Mouse (Mus musculus) megakaryocyte, adult 5-6 weeks (primary cell): ENCODE data around the gene Bik. TPM values are rescaled to one million over a fixed set of nuclear protein-coding genes. Genes with fewer than 3 reads are reported as not detected.
A peak's percentile ranks its signal among the peaks of the same experiment; 100 is the strongest.
"Not testable (repeated sequence)": the region's sequence is repeated elsewhere in the genome, so short reads cannot be mapped to it uniquely, and the experiment has no call there.

ENCODE experiments used
- ATAC-seq: 2 replicates; pipeline ENCODE4 v1.8.0; 2016; ENCODE audit warnings: mild to moderate bottlenecking, inconsistent platforms; ENCODE audit not compliant: poor library complexity, severe bottlenecking
- total RNA-seq, 2 experiments: library from RNA; stranded (forward) in 1 of 2; stranded (reverse) in 1 of 2; fragments of 153-499, 151-499 nt in 1 of 2; fragments of 221-1000, 200-1000 nt in 1 of 2; gene quantifications; 2 replicates each; pipeline versions ENCODE4 v1.2.3 to v1.2.4; 2015 to 2017

The Bik gene
- 0.41 TPM in 1 of 2 replicates, not detected in the other for total RNA-seq (2015)
- total RNA-seq (2017) = 0.40 TPM in 1 of 2 replicates, not detected in the other

DNA sequence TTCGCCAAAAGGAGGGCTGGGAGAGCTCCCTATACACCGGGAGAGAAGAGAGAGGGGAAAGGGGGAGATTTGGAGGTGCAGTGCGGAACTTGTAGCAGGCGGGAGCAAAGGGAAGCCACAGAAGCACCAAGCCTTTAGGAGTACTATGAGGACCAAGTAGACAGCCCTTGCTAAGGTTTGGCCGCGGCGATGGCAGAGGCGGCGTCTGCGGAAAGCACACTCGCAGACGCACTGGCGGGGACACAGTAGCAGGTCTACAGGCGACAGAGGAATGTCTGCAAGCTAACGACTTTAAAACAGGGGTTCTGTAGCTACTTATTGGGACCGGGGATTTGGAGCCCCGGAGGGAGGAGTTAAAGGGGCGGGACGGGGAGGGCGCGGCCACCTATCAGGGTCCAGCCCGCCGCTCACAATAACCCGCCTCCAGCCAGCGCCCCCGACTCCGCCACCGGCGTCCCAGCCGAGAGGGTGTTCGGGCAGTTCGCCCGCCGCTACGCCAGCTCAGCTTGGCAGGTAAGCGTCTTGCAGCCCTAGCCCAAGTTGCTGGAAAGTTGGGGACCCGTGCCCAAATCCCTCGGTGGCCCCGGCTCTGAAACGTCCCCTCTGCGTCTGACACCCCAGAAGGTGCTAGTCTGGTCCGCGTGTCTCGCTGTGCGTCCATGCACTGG is at the start of gene Bik:
TSS of gene Bik (plus strand) at position 439 of the 668 bp plus-strand sequence.
- ATAC-seq = peak; percentile 55

DNA sequence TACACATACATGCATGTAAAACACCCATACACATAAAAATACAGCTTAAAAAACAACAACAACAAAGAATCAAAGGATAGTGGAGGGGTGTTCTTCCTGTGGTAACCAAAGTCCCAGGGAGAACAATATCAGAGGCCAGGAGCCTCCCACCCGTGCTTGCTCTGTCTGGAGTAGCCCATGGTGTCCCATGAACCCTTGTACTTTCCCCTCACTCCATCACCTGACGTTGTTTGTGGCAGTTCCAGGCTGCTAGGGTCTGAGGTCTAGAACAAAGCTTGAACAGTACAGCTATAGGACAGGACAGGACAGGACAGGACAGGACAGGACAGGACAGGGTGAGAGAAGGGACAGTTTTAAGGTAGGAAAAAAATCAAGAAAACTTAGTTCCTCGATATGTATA is 48.6 kb upstream of the Bik start:
- no peak for ATAC-seq

DNA sequence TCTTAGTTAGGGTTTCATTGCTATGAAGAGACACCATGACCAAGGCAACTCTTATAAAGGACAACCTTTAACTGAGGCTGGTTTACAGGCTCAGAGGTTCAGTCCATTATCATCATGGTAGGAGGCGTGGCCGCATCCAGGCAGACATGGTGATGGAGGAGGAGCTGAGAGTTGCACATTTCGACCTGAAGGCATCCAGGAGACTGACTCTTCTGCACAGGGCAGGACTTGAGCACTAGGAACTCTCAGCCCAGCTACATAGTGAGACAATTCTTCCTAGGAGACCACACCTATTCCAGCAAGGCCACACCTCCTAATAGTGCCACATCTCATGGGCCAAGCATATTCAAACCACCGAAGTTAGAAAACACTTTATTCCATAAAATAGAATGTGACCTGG is 46.8 kb upstream of the Bik start:
- ATAC-seq = no peak

DNA sequence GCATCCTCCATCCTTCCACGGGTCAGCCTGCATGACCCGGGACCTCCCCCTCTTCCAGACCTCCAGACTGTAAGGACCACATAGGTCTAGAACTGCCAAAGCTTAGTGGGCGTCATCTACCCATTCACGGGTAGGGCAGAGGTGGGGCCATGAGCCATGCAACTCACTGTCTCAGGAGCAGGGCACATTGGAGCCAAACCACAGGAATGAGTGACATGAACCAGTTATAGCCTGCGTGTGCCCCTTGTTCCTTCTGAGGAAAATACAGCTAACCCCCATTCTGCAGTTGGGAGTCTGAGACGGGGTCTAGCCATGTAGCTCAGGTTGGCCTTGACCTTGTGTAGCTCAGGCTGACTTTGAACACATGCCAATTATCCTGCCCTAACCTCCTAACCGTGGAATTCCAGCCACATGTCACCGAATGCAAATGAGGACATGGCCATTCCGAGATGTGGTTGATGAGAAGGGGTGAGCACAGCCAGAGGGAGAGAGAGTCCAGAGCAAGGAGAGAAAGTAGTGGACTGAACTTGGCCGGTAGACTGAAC is 45.4 kb upstream of the Bik start:
- no peak for ATAC-seq

DNA sequence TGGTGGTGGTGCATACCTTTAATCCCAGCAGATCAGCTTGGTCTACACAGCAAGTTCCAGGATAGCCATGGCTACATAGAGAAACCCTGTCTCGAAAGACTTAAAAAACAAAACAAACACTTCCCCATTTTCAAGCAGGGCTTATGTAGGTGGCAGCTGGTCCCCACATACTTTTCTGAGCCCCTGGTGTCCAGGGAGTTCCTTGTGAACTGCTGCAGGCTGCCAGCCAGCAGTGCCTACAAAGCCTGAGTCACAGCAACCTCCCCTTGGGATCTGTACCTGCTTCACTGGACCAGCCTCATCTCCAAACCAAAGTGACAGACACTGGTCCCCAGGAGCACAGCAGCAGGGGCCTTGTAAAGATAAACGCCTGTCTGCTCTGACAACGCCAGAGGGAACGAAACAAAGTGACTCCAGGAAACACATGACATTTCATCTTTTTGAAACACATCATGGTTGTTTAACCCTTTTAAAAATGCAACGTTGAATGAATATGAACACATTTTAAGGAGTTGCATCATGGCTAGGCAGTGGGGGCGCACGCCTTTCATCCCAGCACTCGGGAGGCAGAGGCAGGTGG is 43.9 kb upstream of the Bik start:
- peak; percentile 28 for ATAC-seq

DNA sequence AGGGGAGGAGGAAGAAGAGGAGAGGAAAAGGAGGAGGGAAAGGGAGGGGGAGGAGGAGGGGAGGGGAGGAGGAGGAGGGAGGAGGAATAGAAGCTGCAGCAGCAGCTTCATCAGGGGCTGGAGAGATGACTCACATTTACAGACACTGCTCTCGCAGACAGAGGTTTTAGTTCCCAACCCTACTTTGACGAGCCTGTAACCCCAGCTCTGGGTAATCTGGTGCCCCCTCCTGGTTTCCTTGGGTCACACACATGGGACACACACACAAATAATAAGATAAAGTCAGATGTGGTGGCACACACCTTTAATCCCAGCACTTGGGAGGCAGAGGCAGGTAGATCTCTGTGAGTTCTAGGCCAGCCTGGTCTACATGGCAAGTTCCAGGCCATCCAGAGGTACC is 43.2 kb upstream of the Bik start:
- ATAC-seq = peak; percentile 92

DNA sequence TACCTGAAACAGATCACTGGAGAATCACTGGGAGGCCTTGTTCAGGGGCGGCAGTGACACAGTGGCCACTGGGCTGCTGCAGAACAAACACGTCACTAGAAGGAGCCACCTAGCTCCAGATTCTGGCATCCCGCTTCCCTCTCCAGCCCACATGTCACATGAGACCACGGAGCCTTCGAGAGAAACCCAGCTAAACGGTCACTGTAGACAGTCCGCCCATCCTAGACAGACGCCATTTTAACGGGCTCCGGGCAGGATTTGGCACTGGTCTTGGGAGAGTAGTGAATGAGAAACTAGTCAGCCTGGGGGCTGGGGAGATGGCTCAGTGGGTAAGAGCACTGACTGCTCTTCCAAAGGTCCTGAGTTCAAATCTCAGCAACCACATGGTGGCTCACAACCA is 42.4 kb upstream of the Bik start:
- no peak for ATAC-seq

DNA sequence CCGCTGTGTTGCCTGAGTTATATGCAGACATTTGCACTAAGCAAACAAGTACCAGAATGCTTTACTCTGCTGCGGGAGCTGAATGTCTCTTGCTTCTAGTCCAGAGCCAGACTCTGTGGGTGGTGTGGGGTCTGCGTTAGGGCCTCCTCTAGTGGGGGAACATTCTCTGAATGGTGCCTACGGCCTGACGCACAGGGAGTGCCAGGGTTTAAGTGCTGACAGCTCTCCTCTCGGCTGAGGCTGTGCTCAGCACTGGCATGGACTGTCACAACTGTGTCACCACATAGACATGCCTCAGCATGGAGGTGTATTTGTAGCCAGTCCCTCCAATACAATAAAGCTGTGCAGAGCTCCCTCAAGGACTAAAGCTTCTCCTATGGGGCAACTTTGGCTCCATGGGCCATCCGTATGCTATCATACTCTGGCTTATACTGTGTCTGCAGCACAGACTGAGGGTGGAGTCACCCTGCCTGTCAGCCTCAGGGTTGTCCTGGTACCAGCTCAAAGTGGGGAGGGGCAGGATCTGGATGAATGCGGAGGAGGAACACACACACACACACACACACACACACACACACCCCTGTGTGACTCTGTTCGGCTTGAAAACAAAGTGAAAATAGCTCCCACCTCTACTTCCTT is 39.1 kb upstream of the Bik start:
- no peak for ATAC-seq

DNA sequence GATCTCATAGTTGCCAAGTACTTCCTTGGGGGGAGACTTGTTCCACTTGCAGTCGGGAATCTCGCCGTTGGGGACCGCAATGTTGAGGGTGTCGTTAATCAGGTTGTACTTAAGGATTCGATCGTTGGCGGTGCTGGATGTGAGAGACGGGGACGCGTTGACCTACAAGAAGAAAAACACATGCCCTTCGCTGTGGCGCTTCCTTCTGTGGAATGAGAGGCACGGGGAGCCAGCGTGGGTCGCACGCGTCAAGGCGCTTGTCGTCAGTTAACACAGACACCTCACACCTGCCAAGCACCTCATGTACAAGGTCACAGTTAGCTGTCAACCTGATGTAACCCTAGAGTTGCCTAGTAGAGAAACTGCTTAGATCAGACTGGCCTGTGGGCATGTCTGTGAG is 37.2 kb upstream of the Bik start:
- no peak for ATAC-seq

DNA sequence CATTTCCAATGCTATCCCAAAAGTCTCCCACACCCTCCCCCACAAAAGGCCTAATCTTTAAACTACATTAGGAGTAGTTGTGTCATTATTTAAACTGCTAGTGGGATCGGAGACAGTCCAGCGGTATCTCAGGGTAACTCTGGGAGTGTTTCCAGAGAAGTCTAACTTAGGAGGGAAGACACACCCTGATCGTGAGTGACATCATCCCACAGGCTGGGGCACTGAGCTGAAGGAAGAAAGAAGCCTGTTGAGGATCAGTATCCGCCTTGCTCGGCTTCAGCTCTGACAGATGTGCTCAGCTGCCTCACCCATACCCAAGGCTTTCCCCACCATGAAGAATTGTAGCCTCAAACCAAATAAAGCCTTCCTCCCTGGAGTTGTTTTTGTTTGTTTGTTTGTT is 34.8 kb upstream of the Bik start:
- no peak for ATAC-seq

DNA sequence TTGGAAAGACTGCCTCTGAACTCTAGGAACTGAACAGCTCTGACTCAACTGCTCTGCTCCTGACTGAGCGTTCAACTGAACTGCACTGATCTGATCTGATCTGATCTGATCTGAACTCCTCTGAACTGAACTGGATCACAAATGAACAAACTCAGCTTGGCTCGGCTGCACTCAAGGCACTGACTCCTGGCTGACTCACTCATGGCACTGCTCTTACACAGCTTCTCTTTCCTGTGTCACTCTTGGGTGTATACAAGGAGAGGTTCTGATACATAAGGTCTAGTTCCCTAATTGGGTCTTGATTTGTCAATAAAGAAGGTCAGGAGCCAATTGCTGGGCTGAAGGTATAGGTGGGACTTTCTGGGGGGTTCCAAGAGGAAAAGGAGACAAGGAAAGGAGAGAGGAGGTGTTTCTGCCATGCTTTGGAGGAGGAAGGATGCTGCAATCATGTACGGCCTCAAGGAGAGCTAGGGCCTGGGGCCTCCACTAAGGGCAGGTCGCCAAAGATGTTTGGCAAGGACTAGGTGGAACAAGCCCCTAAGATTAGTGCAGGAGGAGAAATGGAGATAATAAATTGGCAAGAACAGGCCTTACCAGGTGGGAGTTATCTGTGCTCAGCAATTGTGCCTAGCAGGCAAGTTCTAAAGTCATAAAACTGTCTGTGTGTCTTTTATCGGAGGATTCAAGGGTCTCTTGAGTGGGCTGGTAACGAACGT is 32.6 kb upstream of the Bik start:
- ATAC-seq = no peak

DNA sequence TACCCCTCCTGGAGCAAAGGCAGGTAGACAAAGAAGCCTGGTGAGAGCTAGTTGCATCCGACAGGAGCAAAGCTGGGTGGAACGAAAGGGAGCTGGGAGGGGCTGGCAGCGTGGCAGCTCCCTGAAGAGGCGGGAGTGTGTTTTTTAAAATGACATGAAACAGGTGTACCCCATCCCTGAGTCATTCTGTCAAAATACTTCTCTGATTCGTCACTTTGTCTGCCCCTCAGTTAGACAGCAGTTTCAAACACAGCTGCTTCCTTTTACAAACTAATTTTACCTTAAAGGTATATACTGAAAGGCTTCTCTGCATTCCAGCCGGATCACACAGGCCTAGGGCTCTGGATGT is 32.1 kb upstream of the Bik start:
- ATAC-seq = no peak

DNA sequence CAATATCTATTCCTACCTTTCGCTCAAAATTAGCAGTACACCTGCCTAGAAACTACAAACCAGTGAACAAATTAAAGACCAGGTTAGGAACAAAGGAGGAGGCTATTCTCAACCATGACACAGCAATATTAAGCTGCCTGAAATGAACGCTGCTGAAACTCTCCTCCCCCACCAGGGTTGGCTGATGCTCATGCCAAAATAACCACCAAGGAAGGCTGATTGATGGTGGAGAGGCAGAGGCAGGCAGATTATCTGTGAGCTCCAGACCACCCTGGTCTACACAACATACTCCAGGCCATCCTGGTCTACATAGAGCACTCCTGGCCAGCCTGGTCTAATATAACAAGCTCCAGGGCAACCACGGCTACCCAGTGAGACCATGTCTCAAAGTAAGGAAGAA is 31.5 kb upstream of the Bik start:
- no peak for ATAC-seq

DNA sequence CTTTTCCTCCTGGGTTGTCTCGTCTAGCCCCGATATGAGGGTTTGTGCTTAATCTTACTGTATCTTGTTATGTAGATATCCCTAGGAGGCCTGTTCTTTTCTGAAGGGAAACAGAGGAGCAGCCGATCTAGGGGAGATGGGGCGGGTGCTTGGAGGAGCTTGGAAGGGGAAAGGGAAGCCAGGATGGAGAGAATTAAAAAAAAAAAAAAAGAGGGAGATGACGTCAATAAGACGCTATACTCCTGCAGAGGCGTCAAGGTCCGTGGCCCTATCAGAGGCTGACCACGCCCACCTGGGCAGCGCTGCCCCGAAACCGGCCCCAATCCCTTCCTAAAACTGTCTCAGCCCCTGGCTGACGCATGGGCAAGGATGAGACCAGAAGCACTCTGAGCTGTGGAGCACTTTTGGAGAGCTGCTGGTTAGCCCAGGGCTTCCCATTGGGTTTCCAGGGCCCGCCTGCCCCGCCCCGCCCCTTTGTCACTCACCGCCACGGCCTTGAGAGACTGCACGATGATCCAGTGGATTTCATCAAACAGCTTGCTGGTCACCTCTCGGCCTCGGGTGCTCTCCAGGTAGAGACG is 30.8 kb upstream of the Bik start:
- ATAC-seq = no peak

DNA sequence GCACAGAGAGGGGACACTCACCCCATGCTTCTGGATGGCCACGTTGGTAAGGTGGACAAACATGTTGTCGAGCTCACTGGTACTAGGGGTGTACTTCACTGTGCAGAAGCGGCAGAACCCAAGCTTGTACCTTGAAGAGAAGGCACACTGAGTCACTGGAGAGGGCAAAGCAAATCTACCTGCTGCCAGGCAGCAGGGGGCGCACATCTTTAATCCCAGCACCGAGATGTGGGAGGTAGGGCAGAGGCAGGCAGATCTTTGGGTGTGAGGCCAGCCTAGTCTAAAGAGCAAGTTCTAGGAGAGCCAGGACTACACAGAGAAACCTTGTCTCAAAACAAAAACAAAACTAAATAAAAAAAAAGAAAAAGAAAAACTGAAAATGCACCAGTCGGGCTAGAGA is 29.4 kb upstream of the Bik start:
- no peak for ATAC-seq

DNA sequence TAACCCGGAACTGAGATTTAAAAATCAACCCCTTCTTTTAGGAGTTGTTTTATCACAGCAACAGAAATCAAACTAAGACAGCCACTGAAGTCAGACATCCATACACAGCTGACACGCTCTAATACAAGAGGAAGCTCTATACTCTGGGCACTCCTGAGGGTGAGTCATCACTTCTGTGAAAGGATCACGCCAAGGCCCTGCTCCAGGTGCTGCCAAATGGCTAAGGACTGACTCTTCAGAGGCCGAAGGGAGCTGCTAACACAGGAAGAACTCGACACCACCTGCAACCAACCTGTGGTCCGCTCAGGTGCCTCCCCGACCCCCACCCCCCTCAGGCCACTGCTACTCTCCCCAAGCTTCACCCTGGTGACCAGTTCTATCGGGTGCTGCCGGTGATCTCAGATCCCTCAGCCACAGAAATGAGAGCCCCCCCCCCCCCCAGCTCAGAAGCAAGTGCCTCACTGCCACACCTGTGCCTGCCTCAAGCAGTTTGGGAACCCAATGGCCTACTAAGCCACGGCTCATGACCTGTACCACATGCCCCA is 27.4 kb upstream of the Bik start:
- ATAC-seq = no peak

DNA sequence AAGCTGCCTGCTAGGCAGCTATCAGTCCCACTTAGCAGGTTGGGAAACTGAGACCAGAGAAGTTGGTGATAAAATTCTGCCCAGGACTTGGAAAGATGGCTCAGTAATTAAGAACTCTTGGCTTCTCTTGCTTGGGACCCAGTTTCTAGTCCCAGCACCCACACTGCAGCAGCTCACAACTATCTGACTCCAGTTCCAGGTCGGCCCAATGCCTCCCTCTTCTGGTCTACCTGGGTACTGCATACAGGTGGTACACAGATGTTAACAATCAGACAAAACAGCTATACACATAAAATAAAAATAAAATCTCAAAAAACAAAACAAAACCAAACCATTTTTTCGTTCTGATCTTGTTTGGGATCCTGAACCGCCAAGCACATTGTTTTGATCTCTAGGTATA is 26.3 kb upstream of the Bik start:
- peak; percentile 67 for ATAC-seq

DNA sequence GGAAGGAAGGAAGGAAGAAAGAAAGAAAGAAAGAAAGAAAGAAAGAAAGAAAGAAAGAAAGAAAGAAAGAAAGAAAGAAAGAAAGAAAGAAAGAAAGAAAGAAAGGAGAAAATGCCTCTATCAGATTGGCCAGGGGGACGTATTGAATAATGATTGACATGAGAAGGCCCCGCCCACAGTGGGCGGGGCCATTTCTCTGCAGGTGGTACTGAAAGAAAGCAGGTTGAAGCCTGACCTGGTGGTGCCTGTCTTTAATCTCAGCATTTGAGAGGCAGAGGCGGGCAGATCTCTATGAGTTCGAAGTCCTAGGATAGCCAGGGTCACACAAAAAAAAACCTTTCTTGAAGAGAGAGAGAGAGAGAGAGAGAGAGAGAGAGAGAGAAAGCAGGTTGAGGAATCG is 25.2 kb upstream of the Bik start:
- not testable (repeated sequence) for ATAC-seq

DNA sequence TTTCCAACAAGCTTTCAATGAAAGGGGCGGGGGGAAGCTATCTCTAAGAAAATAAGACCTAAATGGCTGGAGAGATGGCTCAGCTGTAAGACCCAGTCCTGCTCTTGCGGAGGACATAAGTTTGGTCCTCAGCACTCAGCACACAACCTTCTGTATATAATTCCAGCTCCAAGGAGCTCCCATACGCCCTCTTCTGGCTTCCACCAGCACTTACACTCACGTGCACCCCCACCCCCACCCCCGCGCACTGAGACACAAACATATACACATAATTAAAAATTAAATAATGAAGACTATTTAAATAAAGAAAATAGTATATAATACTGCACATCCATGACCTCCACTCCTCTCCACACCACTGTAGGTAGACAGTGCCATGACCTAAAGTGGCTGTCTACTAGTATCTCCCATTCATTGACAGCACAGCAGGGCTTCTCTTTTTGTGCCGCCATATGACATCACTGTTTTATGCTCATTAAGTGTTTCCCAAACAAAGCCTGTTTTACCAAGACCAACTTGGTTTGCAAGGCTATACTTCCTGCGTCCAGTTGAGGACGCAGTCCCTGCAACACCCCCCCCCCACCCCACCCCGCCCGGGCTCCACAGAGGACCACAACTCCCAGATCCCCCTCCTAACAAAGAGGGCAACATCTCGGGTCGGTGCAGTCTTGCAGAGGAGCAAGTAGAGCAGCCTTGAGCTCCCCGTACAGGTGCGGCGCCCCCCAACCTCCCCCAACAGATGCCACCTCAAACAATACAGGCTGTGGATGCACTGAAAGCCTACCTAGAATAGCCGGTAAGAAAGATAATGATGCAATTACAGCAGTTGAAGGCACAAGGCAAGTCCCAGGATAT is 16.5 kb upstream of the Bik start:
- peak; percentile 25 for ATAC-seq

DNA sequence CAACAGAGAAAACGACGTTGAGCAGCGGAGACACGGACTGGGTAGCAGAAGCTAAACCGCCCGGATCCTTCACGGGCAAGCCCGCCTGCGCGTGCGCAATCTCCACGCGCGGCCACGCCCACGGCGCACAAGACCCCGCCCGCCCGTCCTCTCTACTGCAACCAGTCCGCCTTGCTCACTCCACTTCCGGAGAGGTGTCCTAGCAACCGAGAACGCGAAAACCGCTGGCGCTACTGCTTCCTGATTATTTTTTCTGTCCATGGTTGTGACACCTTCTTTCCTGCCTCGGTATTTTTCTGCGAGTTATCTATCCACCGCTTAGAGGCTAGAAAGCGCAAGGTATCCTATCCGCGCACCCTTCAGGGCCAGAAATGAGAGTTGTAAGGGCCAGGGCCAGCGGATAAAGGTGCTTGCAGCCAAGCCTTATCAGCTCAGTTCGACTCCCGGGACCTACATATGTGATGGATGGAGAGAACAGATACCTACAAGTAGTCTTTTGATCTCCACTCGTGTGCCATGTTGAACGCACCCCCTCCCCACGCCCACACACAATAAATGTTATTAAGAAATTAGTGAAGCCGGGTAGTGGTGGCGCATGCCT is 15.8 kb upstream of the Bik start, which contains the start of gene Ttll1:
TSS of gene Ttll1 (minus strand) at position 89 of the 601 bp plus-strand sequence.
- peak; percentile 99 for ATAC-seq
